Mouse (Mus musculus): Measurements from ENCODE around the gene Ddx54. TPM values are rescaled to one million over a fixed set of nuclear protein-coding genes. Genes with fewer than 3 reads are reported as not detected.

Ddx54 gene
- polyA plus RNA-seq, 1 experiment from 2014 or later, result 27.1 TPM

DNA sequence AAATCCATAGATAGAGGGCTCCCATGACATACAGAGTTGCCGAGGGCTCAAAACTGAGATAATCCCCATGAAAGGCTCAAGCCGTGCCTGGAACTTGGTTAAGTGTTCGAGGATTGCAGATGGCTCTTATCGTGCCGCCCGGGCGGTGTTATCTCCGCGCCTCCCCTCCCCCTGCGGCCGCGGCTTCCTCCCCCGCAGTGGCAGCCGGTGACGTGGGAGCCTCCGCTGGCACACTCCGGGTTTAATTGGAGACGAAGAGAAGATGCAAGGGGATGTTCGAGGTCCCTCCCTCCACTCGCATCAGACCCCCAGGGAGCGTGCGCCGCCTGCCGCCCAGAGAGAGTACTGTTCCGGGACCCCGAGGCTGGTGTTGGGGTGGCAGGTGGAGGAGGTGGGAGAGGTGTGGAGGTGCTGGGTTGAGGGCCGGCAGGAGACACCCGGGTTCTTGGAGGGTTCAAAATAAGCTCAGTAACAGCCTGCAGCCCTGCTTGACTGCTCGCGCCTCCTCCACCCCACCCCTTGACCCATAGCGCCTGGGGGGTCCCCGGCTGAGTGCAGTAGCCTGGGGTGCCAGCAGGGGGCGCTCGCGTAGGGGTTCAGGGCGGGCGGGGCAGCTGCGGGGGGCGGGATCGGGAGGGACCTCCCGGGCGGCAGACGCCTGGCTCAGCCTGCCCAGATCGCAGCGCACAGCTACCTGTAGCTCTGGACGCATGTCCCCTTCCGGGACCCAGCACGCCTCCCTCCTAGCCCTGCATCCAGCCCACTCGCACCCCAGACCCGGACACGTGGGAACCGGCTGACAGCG lies 36.2 kb downstream of the Ddx54 start, which contains the start of gene Rasal1:
TSS of gene Rasal1 (plus strand) at position 244 of the 805 bp plus-strand sequence.
- peaks cover 17% of the 10 kb centered on the region for H3K27me3 ChIP-seq (ENCODE audit: control insufficient read depth, insufficient read depth, low read length)
- H3K4me3 ChIP-seq (ENCODE audit: low read depth, low read length), result peak within 1 kb of the TSS; percentile 15
- no peaks in the 10 kb centered on the region for H3K36me3 ChIP-seq (ENCODE audit: control insufficient read depth, insufficient read depth, low read length)
- H3K4me1 ChIP-seq (ENCODE audit: control insufficient read depth, insufficient read depth, low read length), result peaks cover 10% of the 10 kb centered on the region
- no peak within 1 kb of the TSS for H3K27ac ChIP-seq (ENCODE audit: low read length)
- 1% methylated on average over 53 of the region's 53 CpGs for WGBS
- peak; percentile 51 for ATAC-seq (ENCODE audit: insufficient number of reproducible peaks, insufficient read depth, low FRiP score, low read depth)
- no peak within 1 kb of the TSS for H3K9ac ChIP-seq (replicated peaks; ENCODE audit: low read depth, low read length)
- H3K4me2 ChIP-seq (replicated peaks; ENCODE audit: low read depth, low read length), result peak within 1 kb of the TSS; percentile 50
- H3K9me3 ChIP-seq (ENCODE audit: control insufficient read depth, low read depth, low read length), result no peaks in the 10 kb centered on the region

DNA sequence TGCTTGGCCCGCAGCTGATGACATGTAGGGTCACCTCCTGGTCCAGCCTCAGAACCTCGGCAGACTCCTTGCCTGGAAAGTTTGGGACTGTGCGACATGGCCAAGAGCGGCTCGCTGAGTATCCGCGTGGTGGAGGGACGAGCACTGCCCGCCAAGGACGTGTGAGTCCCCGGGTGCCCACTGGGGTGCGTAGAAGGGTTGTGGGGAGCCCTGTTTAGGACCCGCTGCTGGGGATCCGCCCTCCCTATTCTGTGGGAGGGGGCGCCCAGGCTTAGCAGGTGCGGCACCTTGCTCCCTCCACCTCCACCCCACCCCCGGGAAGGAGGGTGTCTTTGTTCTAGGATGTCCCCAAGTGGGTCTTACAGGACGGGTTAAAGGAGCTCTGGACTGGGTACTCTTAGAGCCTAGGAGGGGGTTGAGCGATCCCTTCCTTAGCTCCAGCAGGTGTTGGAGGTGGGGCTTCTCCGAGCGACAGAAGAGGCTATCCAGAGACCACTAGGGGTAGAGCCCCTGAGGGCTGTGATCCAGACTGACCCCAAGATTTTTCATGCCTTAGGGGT lies 36.9 kb downstream of the Ddx54 start:
- H3K4me3 ChIP-seq (ENCODE audit: low read depth, low read length), result peak overlapping the region; percentile 15
- no peaks in the 10 kb centered on the region for H3K9me3 ChIP-seq (ENCODE audit: control insufficient read depth, low read depth, low read length)
- H3K4me2 ChIP-seq (replicated peaks; ENCODE audit: low read depth, low read length), result peak overlapping the region; percentile 50
- 4% methylated on average over 21 of the region's 21 CpGs for WGBS
- H3K27ac ChIP-seq (ENCODE audit: low read length), result no peak overlapping the region
- H3K36me3 ChIP-seq (ENCODE audit: control insufficient read depth, insufficient read depth, low read length), result no peaks in the 10 kb centered on the region
- ATAC-seq (ENCODE audit: insufficient number of reproducible peaks, insufficient read depth, low FRiP score, low read depth), result peak; percentile 30; the same call in 1 of the 2 replicates
- peaks cover 10% of the 10 kb centered on the region for H3K4me1 ChIP-seq (ENCODE audit: control insufficient read depth, insufficient read depth, low read length)
- peaks cover 17% of the 10 kb centered on the region for H3K27me3 ChIP-seq (ENCODE audit: control insufficient read depth, insufficient read depth, low read length)
- no peak overlapping the region for H3K9ac ChIP-seq (replicated peaks; ENCODE audit: low read depth, low read length)

DNA sequence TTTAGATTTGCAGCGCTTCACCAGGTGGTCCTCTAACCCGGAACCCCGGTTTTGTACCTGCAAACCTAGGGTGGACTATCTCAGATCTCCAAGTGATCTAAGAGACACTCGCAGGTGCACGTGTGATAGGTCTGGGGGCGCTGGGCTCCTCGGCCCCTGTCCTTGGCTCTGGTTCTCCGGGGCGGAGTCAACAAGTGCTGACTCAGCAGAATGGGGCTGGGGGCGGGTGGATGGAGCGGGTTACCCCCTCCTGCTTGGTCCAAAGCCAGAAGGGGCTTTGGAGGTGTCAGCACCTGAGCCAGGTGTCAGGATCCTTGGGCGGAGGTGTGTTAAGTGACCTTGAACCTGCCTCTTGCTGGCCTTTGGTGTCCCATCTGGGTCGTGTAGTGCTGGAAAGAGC lies 37.4 kb downstream of the Ddx54 start:
- whole genome bisulfite sequencing, result 15% methylated on average over 13 of the region's 13 CpGs
- H3K27me3 ChIP-seq (ENCODE audit: control insufficient read depth, insufficient read depth, low read length), result peaks cover 17% of the 10 kb centered on the region

DNA sequence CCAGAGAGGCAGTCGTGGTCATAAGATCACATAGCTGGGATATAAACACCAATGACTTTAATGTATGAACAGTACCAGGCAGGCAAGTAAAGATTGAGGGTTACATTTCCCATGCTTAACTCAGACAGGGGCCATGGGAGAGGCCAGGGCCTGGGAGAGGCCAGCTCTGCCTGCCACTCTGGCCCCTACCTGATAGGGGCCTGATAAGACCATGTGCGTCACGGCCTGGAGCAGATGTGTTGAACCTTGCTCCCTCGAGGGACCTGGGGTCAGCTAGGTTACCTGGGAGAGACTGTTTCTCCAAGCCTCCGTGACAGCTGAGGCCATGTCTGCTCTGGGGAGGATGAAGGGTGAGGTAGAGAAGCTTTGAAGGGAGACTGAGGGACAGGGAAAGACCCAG lies 38.7 kb downstream of the Ddx54 start:
- peaks cover 17% of the 10 kb centered on the region for H3K27me3 ChIP-seq (ENCODE audit: control insufficient read depth, insufficient read depth, low read length)

More for the DNA sequence above, 37.4 kb downstream of the Ddx54 start:
- Histone ChIP-seq H3K9ac (replicated peaks; ENCODE audit: low read depth, low read length) (no peak overlapping the region), H3K4me3 (ENCODE audit: low read depth, low read length) (no peak overlapping the region), H3K27ac (ENCODE audit: low read length) (no peak overlapping the region), H3K9me3 (ENCODE audit: control insufficient read depth, low read depth, low read length) (no peaks in the 10 kb centered on the region), H3K4me2 (replicated peaks; ENCODE audit: low read depth, low read length) (no peak overlapping the region), H3K36me3 (ENCODE audit: control insufficient read depth, insufficient read depth, low read length) (no peaks in the 10 kb centered on the region), H3K4me1 (ENCODE audit: control insufficient read depth, insufficient read depth, low read length) (peaks cover 10% of the 10 kb centered on the region)
- ATAC-seq (ENCODE audit: insufficient number of reproducible peaks, insufficient read depth, low FRiP score, low read depth), result no peak

DNA sequence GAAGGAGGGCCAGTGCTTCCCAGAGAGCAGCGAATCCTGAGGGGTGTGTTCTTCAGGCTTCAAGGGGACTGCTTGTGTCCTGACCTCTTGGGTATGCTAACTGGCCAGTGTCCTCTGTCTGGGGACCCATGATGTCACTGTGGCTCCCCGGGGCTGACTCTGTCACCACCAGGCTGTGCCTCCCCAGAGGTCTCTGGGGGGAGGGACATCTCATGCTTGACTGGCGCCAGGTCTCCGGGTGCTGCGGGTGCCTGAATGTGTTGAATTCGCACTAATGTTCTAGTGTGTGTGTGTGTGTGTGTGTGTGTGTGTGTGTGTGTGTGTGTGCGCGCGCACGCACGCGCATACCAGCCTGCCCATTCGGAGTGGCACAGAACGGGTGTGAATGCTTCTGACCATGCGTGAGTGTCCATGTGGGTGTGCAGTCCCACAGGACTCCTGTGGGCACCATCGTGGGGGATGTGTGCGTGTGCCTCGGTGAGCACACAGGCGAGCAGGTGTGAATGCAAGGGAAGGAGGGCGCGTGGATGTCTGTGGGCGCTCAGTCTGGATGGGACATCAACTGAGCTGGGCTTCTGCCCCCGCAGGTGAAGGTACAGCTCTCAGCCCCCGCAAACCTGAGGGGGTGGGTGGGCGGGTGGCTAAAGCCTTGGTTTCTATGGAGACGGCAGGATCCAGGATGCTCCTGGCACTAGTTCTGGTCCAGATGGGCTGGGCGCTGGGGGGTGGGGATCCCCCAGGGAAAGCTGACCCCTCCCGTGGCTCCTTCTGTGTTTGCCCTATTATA lies 40.6 kb downstream of the Ddx54 start:
- no peak for ATAC-seq (ENCODE audit: insufficient number of reproducible peaks, insufficient read depth, low FRiP score, low read depth)
- 77% methylated on average over 28 of the region's 28 CpGs for WGBS

More for the DNA sequence above, 38.7 kb downstream of the Ddx54 start:
- Histone ChIP-seq H3K9ac (replicated peaks; ENCODE audit: low read depth, low read length) (no peak overlapping the region), H3K27ac (ENCODE audit: low read length) (no peak overlapping the region), H3K4me1 (ENCODE audit: control insufficient read depth, insufficient read depth, low read length) (peaks cover 10% of the 10 kb centered on the region), H3K9me3 (ENCODE audit: control insufficient read depth, low read depth, low read length) (no peaks in the 10 kb centered on the region), H3K4me2 (replicated peaks; ENCODE audit: low read depth, low read length) (no peak overlapping the region), H3K4me3 (ENCODE audit: low read depth, low read length) (no peak overlapping the region), H3K36me3 (ENCODE audit: control insufficient read depth, insufficient read depth, low read length) (no peaks in the 10 kb centered on the region)
- WGBS, result 56% methylated on average over 5 of the region's 5 CpGs
- no peak for ATAC-seq (ENCODE audit: insufficient number of reproducible peaks, insufficient read depth, low FRiP score, low read depth)

DNA sequence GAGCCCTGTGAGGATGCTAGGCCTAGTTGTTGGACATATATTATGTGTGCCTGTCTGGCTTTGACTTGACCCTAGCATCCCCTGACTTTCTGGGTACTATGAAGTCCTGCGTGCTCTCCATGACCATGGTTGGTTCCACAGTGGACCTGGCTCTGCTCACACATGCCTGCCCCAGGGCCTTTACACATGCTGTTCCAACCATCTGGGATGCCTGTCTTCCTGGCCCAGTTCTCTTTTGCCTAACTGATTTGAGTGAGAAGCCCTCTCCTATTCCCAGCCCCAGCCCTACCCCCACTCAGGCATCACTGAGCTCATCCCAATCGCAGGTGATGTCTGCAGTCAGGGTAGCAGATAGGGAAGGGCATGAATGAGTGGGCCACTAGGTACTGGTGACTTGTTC lies 41.3 kb downstream of the Ddx54 start:
- 84% methylated on average over 2 of the region's 2 CpGs for WGBS
- no peaks in the 10 kb centered on the region for H3K9me3 ChIP-seq (ENCODE audit: control insufficient read depth, low read depth, low read length)
- no peak overlapping the region for H3K9ac ChIP-seq (replicated peaks; ENCODE audit: low read depth, low read length)
- no peak overlapping the region for H3K4me3 ChIP-seq (ENCODE audit: low read depth, low read length)
- H3K27ac ChIP-seq (ENCODE audit: low read length), result no peak overlapping the region
- peaks cover 6% of the 10 kb centered on the region for H3K4me1 ChIP-seq (ENCODE audit: control insufficient read depth, insufficient read depth, low read length)
- ATAC-seq (ENCODE audit: insufficient number of reproducible peaks, insufficient read depth, low FRiP score, low read depth), result no peak
- H3K27me3 ChIP-seq (ENCODE audit: control insufficient read depth, insufficient read depth, low read length), result peaks cover 17% of the 10 kb centered on the region
- H3K4me2 ChIP-seq (replicated peaks; ENCODE audit: low read depth, low read length), result no peak overlapping the region
- H3K36me3 ChIP-seq (ENCODE audit: control insufficient read depth, insufficient read depth, low read length), result no peaks in the 10 kb centered on the region

More for the DNA sequence above, 40.6 kb downstream of the Ddx54 start:
- Histone ChIP-seq H3K9me3 (ENCODE audit: control insufficient read depth, low read depth, low read length) (no peaks in the 10 kb centered on the region), H3K9ac (replicated peaks; ENCODE audit: low read depth, low read length) (no peak overlapping the region), H3K36me3 (ENCODE audit: control insufficient read depth, insufficient read depth, low read length) (no peaks in the 10 kb centered on the region), H3K27me3 (ENCODE audit: control insufficient read depth, insufficient read depth, low read length) (peaks cover 17% of the 10 kb centered on the region), H3K27ac (ENCODE audit: low read length) (no peak overlapping the region), H3K4me3 (ENCODE audit: low read depth, low read length) (no peak overlapping the region), H3K4me1 (ENCODE audit: control insufficient read depth, insufficient read depth, low read length) (peaks cover 10% of the 10 kb centered on the region), H3K4me2 (replicated peaks; ENCODE audit: low read depth, low read length) (no peak overlapping the region)

DNA sequence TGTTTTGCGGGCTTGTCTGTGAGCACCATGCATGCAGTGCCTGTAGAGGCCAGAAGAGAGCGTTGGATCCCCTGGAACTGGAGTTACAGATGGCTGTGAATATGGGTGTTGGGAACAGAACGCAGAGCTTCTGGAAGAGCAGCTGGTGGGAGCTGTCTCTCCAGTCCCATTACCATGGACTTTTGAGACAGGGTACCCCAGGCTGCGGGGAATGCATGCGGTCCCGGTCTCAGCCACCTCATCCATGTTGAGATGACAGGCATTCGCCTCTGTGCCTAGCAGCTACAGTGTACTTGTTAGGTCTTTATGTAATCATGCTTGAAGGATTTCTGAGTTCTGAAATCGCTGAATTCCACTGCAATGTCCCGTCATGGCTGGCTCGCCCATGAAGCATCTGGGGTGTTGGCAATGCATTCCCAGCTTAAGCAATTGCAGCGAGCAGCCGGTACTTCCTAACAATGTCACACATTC lies 43.8 kb downstream of the Ddx54 start:
- H3K27me3 ChIP-seq (ENCODE audit: control insufficient read depth, insufficient read depth, low read length), result no peaks in the 10 kb centered on the region
- H3K4me2 ChIP-seq (replicated peaks; ENCODE audit: low read depth, low read length), result no peak overlapping the region
- no peak overlapping the region for H3K9ac ChIP-seq (replicated peaks; ENCODE audit: low read depth, low read length)
- H3K9me3 ChIP-seq (ENCODE audit: control insufficient read depth, low read depth, low read length), result no peaks in the 10 kb centered on the region
- no peaks in the 10 kb centered on the region for H3K4me1 ChIP-seq (ENCODE audit: control insufficient read depth, insufficient read depth, low read length)
- no peak overlapping the region for H3K4me3 ChIP-seq (ENCODE audit: low read depth, low read length)
- H3K27ac ChIP-seq (ENCODE audit: low read length), result no peak overlapping the region
- no peaks in the 10 kb centered on the region for H3K36me3 ChIP-seq (ENCODE audit: control insufficient read depth, insufficient read depth, low read length)
- 73% methylated on average over 12 of the region's 12 CpGs for WGBS
- ATAC-seq (ENCODE audit: insufficient number of reproducible peaks, insufficient read depth, low FRiP score, low read depth), result no peak

DNA sequence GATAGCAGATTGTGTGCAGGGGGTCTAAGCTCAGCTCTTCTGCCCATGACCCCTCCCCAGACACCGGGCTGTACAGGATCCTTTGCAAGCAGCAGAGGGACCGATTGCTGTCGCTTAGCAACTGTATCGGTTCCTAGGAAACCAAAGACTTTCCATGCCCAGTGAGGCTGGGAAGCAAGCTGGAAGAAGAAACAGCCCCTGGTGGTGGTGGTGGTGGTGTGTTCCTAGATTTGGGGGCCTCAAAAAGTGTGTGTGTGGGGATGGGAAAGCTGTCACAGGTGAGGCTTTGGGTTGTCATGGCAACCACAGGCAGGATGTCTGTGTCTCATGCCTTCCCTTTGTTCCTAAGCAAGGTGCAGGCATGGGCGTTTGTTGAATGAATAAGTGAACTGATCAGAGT lies 48.3 kb downstream of the Ddx54 start:
- Histone ChIP-seq H3K27me3 (ENCODE audit: control insufficient read depth, insufficient read depth, low read length) (no peaks in the 10 kb centered on the region), H3K4me1 (ENCODE audit: control insufficient read depth, insufficient read depth, low read length) (no peaks in the 10 kb centered on the region), H3K4me2 (replicated peaks; ENCODE audit: low read depth, low read length) (no peak overlapping the region), H3K9me3 (ENCODE audit: control insufficient read depth, low read depth, low read length) (no peaks in the 10 kb centered on the region), H3K9ac (replicated peaks; ENCODE audit: low read depth, low read length) (no peak overlapping the region), H3K4me3 (ENCODE audit: low read depth, low read length) (no peak overlapping the region), H3K27ac (ENCODE audit: low read length) (no peak overlapping the region), H3K36me3 (ENCODE audit: control insufficient read depth, insufficient read depth, low read length) (no peaks in the 10 kb centered on the region)
- WGBS, result 50% methylated on average over 5 of the region's 5 CpGs
- no peak for ATAC-seq (ENCODE audit: insufficient number of reproducible peaks, insufficient read depth, low FRiP score, low read depth)

Measured in stomach, embryonic 14.5 days (tissue).